In genomic region chr5:25101126-25101523, GRCm38 (mm10) we compare ENCODE assay signal across 8 mouse cellular contexts. TPM values are rescaled to one million over a fixed set of nuclear protein-coding genes. Genes with fewer than 3 reads are reported as not detected.
DNase-seq lines count a peak whose midpoint lies in the region; ATAC-seq and TF ChIP-seq lines count a peak whose summit lies in the region.

No protein-coding gene starts in this region.

- H3K4me1 ChIP-seq in embryonic facial prominence, embryonic 14.5 days (ENCODE audit: control insufficient read depth, insufficient read depth, low read length), result 0 out of 2 replicates have a peak, but pooled peaks cover 4% of the 10 kb centered on the region
- peaks cover 33% of the 10 kb centered on the region for H3K4me1 ChIP-seq in heart, embryonic 15.5 days (replicated peaks)
- peaks cover 13% of the 10 kb centered on the region for H3K4me1 ChIP-seq in kidney, postnatal 0 days (replicated peaks; ENCODE audit: insufficient read depth, low read length)

- H3K27ac ChIP-seq in embryonic facial prominence, embryonic 14.5 days (replicated peaks; ENCODE audit: low read depth, low read length), result no peak overlapping the region
- no peak overlapping the region; the same call in 1 of the 2 replicates for H3K27ac ChIP-seq in heart, embryonic 15.5 days
- peak overlapping the region; percentile 77 for H3K27ac ChIP-seq in kidney, postnatal 0 days

- H3K4me2 ChIP-seq in embryonic facial prominence, embryonic 14.5 days (ENCODE audit: low read depth, low read length), result peak overlapping the region; percentile 100
- H3K4me2 ChIP-seq in heart, embryonic 15.5 days, result peak overlapping the region; percentile 97
- H3K4me2 ChIP-seq in kidney, postnatal 0 days (ENCODE audit: low read length), result peak overlapping the region; percentile 100

- peak; percentile 41 for DNase-seq in cerebellum, adult 11-12 months
- no peak for DNase-seq in cerebellum, postnatal 14 days
- DNase-seq in Patski (ENCODE audit: low read depth, low spot score), result no peak
- DNase-seq in embryonic facial prominence, embryonic 14.5 days (ENCODE audit: low spot score), result peak; percentile 57
- DNase-seq in kidney, postnatal 0 days (ENCODE audit: low spot score), result peak; percentile 63
- peak; percentile 77 to 82 for DNase-seq in lung, postnatal 4 days
- peak; percentile 42 for DNase-seq in right cerebral cortex, postnatal 25 days

- WGBS in embryonic facial prominence, embryonic 14.5 days, result 1% methylated on average over 25 of the region's 25 CpGs
- WGBS in heart, embryonic 15.5 days, result 1% methylated on average over 25 of the region's 25 CpGs
- under 1% methylated on average over 25 of the region's 25 CpGs for WGBS in kidney, postnatal 0 days

- in situ Hi-C loops in Patski (cut with MboI; ENCODE audit: low pct_unique_long_range_greater_than_20kb), result no loop called here

- H3K9me3 ChIP-seq in embryonic facial prominence, embryonic 14.5 days (ENCODE audit: control insufficient read depth, low read length), result no peaks in the 10 kb centered on the region
- no peaks in the 10 kb centered on the region for H3K9me3 ChIP-seq in heart, embryonic 15.5 days (replicated peaks)
- no peaks in the 10 kb centered on the region for H3K9me3 ChIP-seq in kidney, postnatal 0 days (replicated peaks; ENCODE audit: low read length)

- peak; percentile 52 for ATAC-seq in Patski
- peak; percentile 26 for ATAC-seq in embryonic facial prominence, embryonic 14.5 days (ENCODE audit: low read depth)
- ATAC-seq in heart, embryonic 15.5 days (replicated peaks; ENCODE audit: insufficient number of reproducible peaks, insufficient read depth, low FRiP score, low read depth), result peak; percentile 21; the same call in 1 of the 2 replicates
- peak; percentile 55 for ATAC-seq in kidney, postnatal 0 days (replicated peaks; ENCODE audit: low FRiP score, low read depth)

- peak overlapping the region; percentile 64 for H3K9ac ChIP-seq in embryonic facial prominence, embryonic 14.5 days (ENCODE audit: low read depth, low read length)
- H3K9ac ChIP-seq in heart, embryonic 15.5 days, result peak overlapping the region; percentile 71
- H3K9ac ChIP-seq in kidney, postnatal 0 days (ENCODE audit: low read depth, low read length), result peak overlapping the region; percentile 58

- CTCF ChIA-PET in Patski (lab: Charles Lee), result no interaction called here

- POLR2A ChIA-PET in Patski (lab: Charles Lee), result no interaction called here

- no peaks in the 10 kb centered on the region for H3K36me3 ChIP-seq in embryonic facial prominence, embryonic 14.5 days (ENCODE audit: control insufficient read depth, insufficient read depth, low read length)
- no peaks in the 10 kb centered on the region for H3K36me3 ChIP-seq in heart, embryonic 15.5 days
- no peaks in the 10 kb centered on the region for H3K36me3 ChIP-seq in kidney, postnatal 0 days (ENCODE audit: insufficient read depth, low read length)

- H3K4me3 ChIP-seq in embryonic facial prominence, embryonic 14.5 days (ENCODE audit: low read depth, low read length), result peak overlapping the region; percentile 61
- H3K4me3 ChIP-seq in heart, embryonic 15.5 days, result peak overlapping the region; percentile 58
- peak overlapping the region; percentile 59 for H3K4me3 ChIP-seq in kidney, postnatal 0 days (replicated peaks; ENCODE audit: low read depth, low read length)

- no peak for TF ChIP-seq CTCF in Patski (IDR thresholded peaks at IDR 0.05)
- TF ChIP-seq CTCF in kidney, postnatal 0 days (IDR thresholded peaks at IDR 0.05; ENCODE audit: low read depth), result peak; percentile 39; the same call in 1 of the 2 replicates

- no peaks in the 10 kb centered on the region for H3K27me3 ChIP-seq in Patski
- peaks cover 37% of the 10 kb centered on the region for H3K27me3 ChIP-seq in embryonic facial prominence, embryonic 14.5 days (replicated peaks; ENCODE audit: control insufficient read depth, insufficient read depth, low read length)
- 0 out of 2 replicates have a peak, but pooled peaks cover 3% of the 10 kb centered on the region for H3K27me3 ChIP-seq in heart, embryonic 15.5 days
- H3K27me3 ChIP-seq in kidney, postnatal 0 days (ENCODE audit: insufficient read depth, low read length), result no peaks in the 10 kb centered on the region

RNA-seq across cellular contexts. Expression of gene Prkag2, which starts 0.7 kb away (rescaled TPM):
- polyA plus RNA-seq in Patski (2021), result 37.7 TPM
- 24.4 and 28.2 TPM in 2 replicates for polyA plus RNA-seq in embryonic facial prominence, embryonic 14.5 days (2014; fragmentation: Nextera tagmentation; extraction: Ambion mirVana)
- 94.2 and 102 TPM in 2 replicates for polyA plus RNA-seq in heart, embryonic 15.5 days (2015; fragmentation: Nextera tagmentation; extraction: Ambion mirVana)
- 36.4 and 39.4 TPM in 2 replicates for polyA plus RNA-seq in kidney, postnatal 0 days (2015; fragmentation: Nextera tagmentation; extraction: Ambion mirVana)

Comparison
In these comparisons a context has a peak if more than half of its experiments do, and no peak if none do; other contexts are left out.
1. DNase-seq: peak in cerebellum, adult 11-12 months (single experiment), embryonic facial prominence, embryonic 14.5 days (single experiment), kidney, postnatal 0 days (single experiment), lung, postnatal 4 days (2 of 2) and right cerebral cortex, postnatal 25 days (single experiment); none in cerebellum, postnatal 14 days (0 of 2) and Patski (single experiment).
2. Peak in every context shown above with its lines, with median percentiles within 50 percentile points of each other: ATAC-seq, H3K4me2 ChIP-seq, H3K4me3 ChIP-seq and H3K9ac ChIP-seq.